Mouse (Mus musculus) T-cell, adult 2 months (primary cell): ENCODE measurements at regions not wholly inside any gene's neighbourhood (a gene's known extent, or its start where the extent isn't known, plus 50 kb on each side); places are given as distances from the start of the nearest gene placed in this dataset.

Source experiments
- DNase-seq: peaks from one replicate; pipeline ENCODE4 v3.0.0; 2022; ENCODE audit warnings: low spot score

DNA sequence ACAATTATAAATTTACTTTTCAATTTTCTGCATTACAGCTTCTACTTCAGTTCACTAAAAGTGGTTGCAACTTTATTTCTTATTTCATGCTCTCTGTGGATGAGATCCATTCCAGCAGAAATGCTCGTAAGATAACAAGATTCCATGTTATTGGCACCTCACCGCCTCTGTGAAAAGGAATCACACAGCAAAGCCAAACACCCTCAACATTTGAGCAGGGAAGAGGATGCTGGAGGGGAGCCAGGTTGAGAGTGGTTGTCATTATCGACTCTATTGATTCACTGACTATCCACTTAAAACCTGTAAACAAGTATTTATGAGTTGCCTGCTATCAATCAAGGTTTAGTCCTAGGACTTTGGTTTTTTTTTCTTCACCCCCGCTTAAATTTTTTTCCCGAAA lies 261.1 kb upstream of the Ccdc54 start:
- no peak for DNase-seq

DNA sequence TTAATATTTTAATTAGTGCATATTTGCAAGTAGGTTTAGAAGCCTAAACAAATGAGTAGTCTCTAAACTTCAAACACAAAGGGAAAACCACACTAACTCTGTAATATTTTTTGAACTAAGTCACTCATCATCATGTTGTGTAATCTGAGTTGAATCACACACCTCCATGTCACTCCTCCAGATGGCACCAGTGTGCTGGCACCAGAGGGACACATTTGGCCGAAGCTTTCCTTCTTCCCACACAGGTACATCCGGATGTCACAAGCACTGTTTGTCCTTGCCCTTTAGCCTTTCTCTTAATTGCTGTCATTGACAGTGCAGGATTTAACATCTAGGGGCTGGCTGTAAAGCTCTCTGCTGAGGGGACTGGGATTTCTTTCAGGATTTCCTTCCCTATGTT lies 256.7 kb upstream of the Ccdc54 start:
- no peak for DNase-seq

DNA sequence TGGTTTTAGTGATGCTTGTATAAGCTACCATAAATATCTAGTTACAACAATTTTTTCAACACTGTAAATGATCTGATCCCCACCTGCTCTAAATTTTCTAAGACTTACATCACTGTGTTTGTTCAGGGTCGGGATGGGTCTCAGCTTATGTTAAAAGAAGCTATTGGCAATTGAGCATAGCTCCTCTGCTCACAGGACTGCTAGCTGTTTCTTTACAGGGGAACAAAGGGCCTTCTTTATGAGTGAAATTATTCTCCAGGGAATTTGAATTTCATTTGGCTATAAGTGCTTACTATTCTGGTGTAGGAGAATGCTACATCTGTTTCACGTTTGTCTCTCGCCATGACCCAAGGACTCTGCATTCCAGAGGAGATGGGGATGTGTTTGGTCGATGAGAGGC lies 255.6 kb upstream of the Ccdc54 start:
- no peak for DNase-seq

- DNase-seq = no peak
Measured at GRCm38 (mm10) chr16:50841677-50842580, 251.0 kb upstream of the Ccdc54 start.

GRCm38 (mm10) chr16:50841205-50841604 lies 250.3 kb upstream of the Ccdc54 start:
- DNase-seq = no peak

- DNase-seq = no peak
Measured at GRCm38 (mm10) chr16:50839665-50840064, 248.7 kb upstream of the Ccdc54 start.

GRCm38 (mm10) chr16:50837416-50837815 lies 246.5 kb upstream of the Ccdc54 start:
- no peak for DNase-seq

DNA sequence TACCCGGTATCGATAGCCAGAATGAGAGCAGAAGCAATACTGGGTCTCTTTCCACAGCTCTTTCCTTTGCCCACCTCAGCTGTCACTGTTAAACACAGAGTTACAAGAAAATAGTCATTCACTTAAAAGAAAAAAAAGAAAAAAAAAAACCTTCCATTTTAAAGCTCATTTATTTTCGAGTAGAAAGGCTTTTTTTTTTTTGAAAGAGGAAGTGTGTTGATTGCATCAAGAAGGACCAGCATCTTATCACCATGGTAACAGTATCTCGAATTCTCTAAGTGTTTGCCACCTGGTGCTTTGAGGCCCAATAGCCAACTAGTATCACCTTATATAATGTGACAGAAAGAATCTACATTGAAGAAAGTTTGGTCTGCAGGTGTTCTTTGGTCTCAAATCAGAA lies 245.5 kb upstream of the Ccdc54 start:
- DNase-seq = no peak

- no peak for DNase-seq
Measured at GRCm38 (mm10) chr16:50833357-50833756, 242.4 kb upstream of the Ccdc54 start.

GRCm38 (mm10) chr16:50822352-50822751 lies 231.4 kb upstream of the Ccdc54 start:
- DNase-seq = no peak

GRCm38 (mm10) chr16:50814626-50815025 lies 223.7 kb upstream of the Ccdc54 start:
- DNase-seq = no peak

GRCm38 (mm10) chr16:50799145-50799794 lies 208.3 kb upstream of the Ccdc54 start:
- DNase-seq = no peak

DNA sequence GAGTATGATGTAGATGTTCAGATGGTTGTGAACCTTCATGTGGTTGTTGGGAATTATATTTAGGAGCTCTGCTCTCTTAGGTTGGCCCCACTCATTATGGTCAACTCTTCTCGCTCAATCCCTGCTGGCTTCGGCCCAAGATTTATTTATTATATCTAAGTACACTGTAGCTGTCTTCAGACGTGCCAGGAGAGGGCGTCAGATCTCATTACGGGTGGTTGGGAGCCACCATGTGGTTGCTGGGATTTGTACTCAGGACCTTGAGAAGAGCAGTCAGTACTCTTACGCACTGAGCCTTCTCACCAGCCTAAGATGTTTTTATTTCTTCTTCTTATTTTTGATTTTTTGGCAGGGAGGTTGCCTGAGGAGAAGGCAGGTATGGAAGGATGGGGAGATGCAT lies 207.1 kb upstream of the Ccdc54 start:
- no peak for DNase-seq

GRCm38 (mm10) chr16:50792960-50793359 lies 202.0 kb upstream of the Ccdc54 start:
- no peak for DNase-seq

DNA sequence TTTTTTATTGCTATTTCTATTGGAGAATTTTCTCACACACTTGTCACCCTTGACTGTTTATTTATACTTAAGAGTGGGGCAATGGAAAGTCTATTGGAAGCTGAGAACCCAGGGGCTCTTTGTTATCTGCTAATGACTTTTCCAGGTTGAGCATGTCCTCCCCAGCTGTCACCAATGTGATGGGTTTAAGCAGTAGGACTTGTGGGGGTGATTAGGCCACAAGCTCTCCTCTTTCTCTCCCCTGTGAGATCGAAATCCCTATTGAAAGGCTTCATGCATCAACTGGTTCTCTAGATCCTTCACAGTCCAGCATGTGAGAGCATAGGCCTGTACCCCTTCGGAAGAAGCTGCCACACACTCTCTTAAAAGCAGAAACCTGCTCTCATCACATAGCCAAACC lies 201.6 kb upstream of the Ccdc54 start:
- DNase-seq = no peak

GRCm38 (mm10) chr16:50788702-50789101 lies 197.7 kb upstream of the Ccdc54 start:
- DNase-seq = no peak

- no peak for DNase-seq
Measured at GRCm38 (mm10) chr16:50786199-50786598, 195.2 kb upstream of the Ccdc54 start.

- DNase-seq = no peak
Measured at GRCm38 (mm10) chr16:50785384-50785783, 194.4 kb upstream of the Ccdc54 start.

DNA sequence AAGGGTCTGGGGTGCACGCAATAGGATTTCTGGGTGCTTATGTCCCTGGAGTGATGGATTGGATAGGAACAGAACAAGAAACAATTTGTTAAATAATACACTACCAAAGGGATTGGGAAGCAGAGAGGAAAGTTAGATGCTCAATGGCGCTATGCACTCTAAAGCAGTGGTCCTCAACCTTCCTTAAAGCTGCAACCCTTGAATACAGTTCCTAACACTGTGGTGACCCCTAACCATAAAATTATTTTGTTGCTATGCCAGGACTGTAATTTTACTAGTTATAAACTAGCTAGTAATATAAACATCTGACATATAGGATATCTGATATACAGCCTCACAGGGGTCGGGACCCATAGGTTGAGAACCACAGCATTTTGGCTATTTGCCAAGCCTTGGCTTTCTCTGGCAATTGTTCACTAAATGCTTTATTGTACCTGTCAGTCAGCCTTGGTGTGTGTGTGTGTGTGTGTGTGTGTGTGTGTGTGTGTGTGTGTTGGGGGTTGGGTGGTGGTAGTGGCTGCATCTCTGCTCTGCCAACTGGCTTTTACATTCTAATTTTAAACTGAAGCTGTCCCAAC lies 193.8 kb upstream of the Ccdc54 start:
- no peak for DNase-seq

GRCm38 (mm10) chr16:50783784-50784650 lies 193.1 kb upstream of the Ccdc54 start:
- no peak for DNase-seq

GRCm38 (mm10) chr16:50783240-50783639 lies 192.3 kb upstream of the Ccdc54 start:
- no peak for DNase-seq
